Mouse (Mus musculus) kidney, postnatal 0 days (tissue): ENCODE data around the gene Naa40. TPM values are rescaled to one million over a fixed set of nuclear protein-coding genes. Genes with fewer than 3 reads are reported as not detected.

ENCODE experiments used
- ATAC-seq: fragments of 200-750 bp; cut with Nextera tagmentation; replicated peaks from 2 replicates; pipeline ENCODE4 v1.8.0; 2017; ENCODE audit warnings: low read depth, moderate number of reproducible peaks, moderate TSS enrichment, moderate library complexity; ENCODE audit not compliant: low FRiP score
- DNase-seq: peaks from one replicate; pipeline ENCODE4 v3.0.0-alpha.2; 2016; ENCODE audit warnings: low spot score
- H3K27ac ChIP-seq: fragments of 300-500 bp; sonication (generic); 2 replicates; pipeline ENCODE4 v1.5.1; 2014; ENCODE audit warnings: mild to moderate bottlenecking
- H3K27me3 ChIP-seq: fragments of 300-500 bp; sonication (generic); 2 replicates; pipeline ENCODE4 v1.6.1; 2014; ENCODE audit warnings: low read length, mixed read lengths; ENCODE audit not compliant: insufficient read depth
- H3K36me3 ChIP-seq: fragments of 300-500 bp; sonication (generic); 2 replicates; pipeline ENCODE4 v1.6.1; 2014; ENCODE audit warnings: low read length, mixed read lengths; ENCODE audit not compliant: insufficient read depth
- H3K4me1 ChIP-seq: fragments of 300-500 bp; sonication (generic); replicated peaks from 2 replicates; pipeline ENCODE4 v1.6.1; 2014; ENCODE audit warnings: antibody characterized with exemption, low read length, mixed read lengths; ENCODE audit not compliant: insufficient read depth
- H3K4me2 ChIP-seq: fragments of 300-500 bp; sonication (generic); 2 replicates; pipeline ENCODE4 v1.6.1; 2014; ENCODE audit warnings: mild to moderate bottlenecking, low read length, moderate library complexity, mixed read lengths
- H3K4me3 ChIP-seq: fragments of 300-500 bp; sonication (generic); replicated peaks from 2 replicates; pipeline ENCODE4 v1.5.1; 2014; ENCODE audit warnings: low read depth, low read length
- H3K9ac ChIP-seq: fragments of 300-500 bp; sonication (generic); 2 replicates; pipeline ENCODE4 v1.6.1; 2014; ENCODE audit warnings: low read depth, low read length
- H3K9me3 ChIP-seq: fragments of 300-500 bp; sonication (generic); replicated peaks from 2 replicates; pipeline ENCODE4 v1.6.1; 2016; ENCODE audit warnings: low read length, inconsistent platforms, mixed read lengths
- CTCF ChIP-seq: IDR thresholded peaks from 2 replicates; pipeline ENCODE4 v1.5.1; 2016; ENCODE audit warnings: antibody characterized with exemption, low read depth, mild to moderate bottlenecking, moderate library complexity
- WGBS: fragments of 180-500 bp; shearing (Covaris S2); extraction: QIAGEN DNeasy Blood & Tissue Kit; methylation state at CpG from one replicate; pipeline ENCODE4 v1.1.7; 2014; 5-methylcytosine and 5-hydroxymethylcytosine counted together
- polyA plus RNA-seq: library from polyadenylated mRNA; unstranded; fragments of >200 nt; fragmentation: Nextera tagmentation; extraction: Ambion mirVana; gene quantifications from 2 replicates; pipeline ENCODE4 v1.2.1, GENCODE M21; 2015

The Naa40 gene
- polyA plus RNA-seq, 1 experiment from 2014 or later: 47.3 TPM

DNA sequence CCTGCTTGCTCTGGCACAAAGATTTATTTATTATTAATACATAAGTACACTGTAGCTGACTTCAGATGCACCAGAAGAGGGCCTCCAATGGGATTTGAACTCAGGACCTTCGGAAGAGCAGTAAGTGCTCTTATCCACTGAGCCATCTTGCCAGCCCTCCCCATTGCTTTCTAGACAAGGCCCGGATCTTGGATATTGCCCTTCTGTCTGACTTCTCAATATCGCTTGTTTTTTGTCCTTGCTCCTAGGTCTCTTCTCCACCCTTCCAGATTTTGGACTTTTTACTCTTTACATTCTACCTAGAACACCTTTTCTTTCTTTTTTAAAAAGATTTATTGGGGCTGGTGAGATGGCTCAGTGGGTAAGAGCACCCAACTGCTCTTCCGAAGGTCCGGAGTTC is 22.2 kb downstream of the Naa40 start:
- Histone ChIP-seq H3K9me3 (no peaks in the 10 kb centered on the region), H3K4me1 (peaks cover 20% of the 10 kb centered on the region; the same call in 1 of the 2 replicates), H3K27me3 (no peaks in the 10 kb centered on the region), H3K36me3 (peaks cover 14% of the 10 kb centered on the region), H3K4me3 (no peak overlapping the region), H3K9ac (no peak overlapping the region), H3K4me2 (no peak overlapping the region), H3K27ac (no peak overlapping the region)
- DNase-seq: no peak
- TF ChIP-seq CTCF: no peak
- ATAC-seq: no peak
- 91% methylated on average over 5 of the region's 5 CpGs for WGBS

DNA sequence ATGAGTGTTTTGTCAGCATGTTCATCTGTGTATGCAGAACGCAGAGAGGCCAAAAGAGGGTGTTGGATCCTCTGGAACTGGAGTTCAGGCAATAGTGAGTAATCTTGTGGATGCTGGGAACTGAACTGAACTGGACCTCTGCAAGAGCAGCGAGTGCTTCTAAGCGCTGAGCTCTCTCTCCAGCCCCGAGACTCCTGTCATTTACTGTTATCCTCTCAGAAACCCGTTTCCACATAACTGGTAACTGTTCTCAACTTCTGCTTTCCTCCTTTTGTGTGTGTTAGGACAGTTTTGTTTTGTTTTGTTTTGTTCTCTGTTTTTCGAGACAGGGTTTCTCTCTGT is 23.1 kb downstream of the Naa40 start:
- no peaks in the 10 kb centered on the region for H3K27me3 ChIP-seq

DNA sequence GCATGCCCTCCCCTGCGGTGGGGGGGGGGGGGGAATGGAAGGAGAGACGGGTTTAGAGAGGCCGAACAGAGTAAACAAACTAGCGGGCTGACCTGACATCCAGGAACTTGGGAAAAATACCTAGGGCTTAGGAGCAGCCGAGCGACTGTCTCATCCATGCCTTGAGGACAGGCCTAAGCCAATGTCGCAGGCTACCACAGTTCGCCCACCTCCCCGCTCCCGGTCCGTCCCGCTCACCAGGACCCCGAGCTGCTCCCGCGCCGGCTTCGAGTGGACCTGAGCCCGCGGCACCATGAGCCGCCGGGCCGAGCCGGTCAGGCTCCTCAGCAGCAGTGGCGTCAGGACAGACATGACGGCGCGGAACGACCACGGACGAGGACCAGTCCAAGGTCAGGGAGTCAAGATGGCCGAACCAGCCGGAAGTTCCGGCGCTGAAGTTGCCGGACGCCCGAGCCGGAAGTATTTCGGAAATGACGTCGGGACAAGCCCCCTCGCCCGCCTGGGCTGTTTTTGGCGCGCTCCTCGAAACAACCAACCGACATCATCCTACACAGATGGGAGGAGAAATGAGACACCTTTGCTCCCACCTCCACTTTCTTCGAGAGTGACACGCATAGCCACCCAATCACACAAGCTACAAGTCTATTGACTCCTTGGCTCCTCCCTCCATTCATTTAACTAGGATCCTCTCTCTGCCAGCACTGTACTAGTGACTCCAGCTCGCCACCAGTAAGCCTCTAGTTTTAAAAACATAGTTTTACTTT is 23.6 kb downstream of the Naa40 start, which contains the start of gene Cox8a:
Gene Cox8a, minus strand, starts transcription at position 455 of the 764 bp plus-strand sequence.
- H3K36me3 ChIP-seq: peaks cover 14% of the 10 kb centered on the region
- WGBS: under 1% methylated on average over 50 of the region's 50 CpGs
- DNase-seq: peak; percentile 99
- peak; percentile 96 for ATAC-seq
- H3K27ac ChIP-seq: peak within 1 kb of the TSS; percentile 91
- no peaks in the 10 kb centered on the region for H3K9me3 ChIP-seq
- peak within 1 kb of the TSS; percentile 81 for H3K4me3 ChIP-seq
- H3K27me3 ChIP-seq: no peaks in the 10 kb centered on the region
- TF ChIP-seq CTCF: no peak; the same call in 1 of the 2 replicates
- H3K4me2 ChIP-seq: peak within 1 kb of the TSS; percentile 70
- peak within 1 kb of the TSS; percentile 87 for H3K9ac ChIP-seq
- peaks cover 20% of the 10 kb centered on the region; the same call in 1 of the 2 replicates for H3K4me1 ChIP-seq

More for the DNA sequence above, 23.1 kb downstream of the Naa40 start:
- H3K4me1 ChIP-seq: peaks cover 20% of the 10 kb centered on the region; the same call in 1 of the 2 replicates
- DNase-seq (no peak), ATAC-seq (peak; percentile 11)
- no peak overlapping the region for H3K9ac ChIP-seq
- WGBS: 10% methylated on average over 6 of the region's 6 CpGs
- H3K4me3 ChIP-seq: peak overlapping the region; percentile 81; the same call in 1 of the 2 replicates
- no peaks in the 10 kb centered on the region for H3K9me3 ChIP-seq
- H3K27ac ChIP-seq: no peak overlapping the region
- peak overlapping the region; percentile 34 for H3K4me2 ChIP-seq
- H3K36me3 ChIP-seq: peaks cover 14% of the 10 kb centered on the region
- TF ChIP-seq CTCF: no peak

DNA sequence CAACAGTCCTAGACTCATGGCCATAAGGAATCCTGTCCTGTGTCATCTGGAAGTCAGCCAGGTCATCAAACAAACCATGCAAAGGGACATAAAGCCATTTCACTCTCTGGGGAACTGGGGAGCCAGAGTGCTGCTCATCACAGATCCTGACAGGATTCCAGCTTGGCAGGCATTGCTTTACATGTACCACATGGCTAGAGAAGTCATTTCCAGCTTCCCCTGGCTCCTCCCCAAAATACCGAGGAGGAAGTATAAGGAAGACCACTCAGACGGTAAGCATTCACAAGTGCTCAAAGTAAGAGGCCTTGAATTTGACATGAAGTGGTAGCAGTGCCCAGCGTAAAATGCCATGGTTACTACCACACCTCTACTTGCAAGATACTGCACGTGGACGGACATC is 26.5 kb downstream of the Naa40 start:
- ATAC-seq: no peak
- H3K27ac ChIP-seq: no peak overlapping the region
- no peaks in the 10 kb centered on the region for H3K9me3 ChIP-seq
- H3K27me3 ChIP-seq: no peaks in the 10 kb centered on the region
- no peak overlapping the region for H3K4me2 ChIP-seq
- no peak overlapping the region for H3K4me3 ChIP-seq
- DNase-seq: peak; percentile 41
- peaks cover 14% of the 10 kb centered on the region for H3K36me3 ChIP-seq
- 72% methylated on average over 5 of the region's 5 CpGs for WGBS
- no peak overlapping the region for H3K9ac ChIP-seq
- peaks cover 20% of the 10 kb centered on the region; the same call in 1 of the 2 replicates for H3K4me1 ChIP-seq
- no peak for TF ChIP-seq CTCF

DNA sequence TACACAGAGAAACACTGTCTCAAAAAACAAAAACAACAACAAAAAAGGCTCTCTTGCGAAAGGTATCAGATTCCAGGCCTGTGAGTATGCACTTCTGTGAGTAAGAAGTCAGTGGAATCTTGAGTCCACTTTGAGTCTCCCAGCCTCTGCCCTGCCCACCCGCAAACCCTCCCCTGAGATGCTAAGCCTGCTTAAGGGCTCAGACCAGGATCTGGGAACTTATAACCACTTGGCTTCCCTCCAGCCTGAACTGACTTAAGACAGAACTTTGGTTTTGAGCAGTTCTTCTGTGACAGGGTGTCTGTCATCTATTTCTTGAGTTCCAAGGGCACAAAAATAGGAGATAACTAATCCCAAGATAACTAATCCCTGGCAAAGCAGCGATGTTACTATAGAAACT is 28.0 kb downstream of the Naa40 start:
- TF ChIP-seq CTCF: no peak
- Histone ChIP-seq H3K4me1 (peaks cover 20% of the 10 kb centered on the region; the same call in 1 of the 2 replicates), H3K9ac (no peak overlapping the region), H3K9me3 (no peaks in the 10 kb centered on the region), H3K4me2 (no peak overlapping the region), H3K27me3 (no peaks in the 10 kb centered on the region), H3K27ac (no peak overlapping the region), H3K36me3 (peaks cover 14% of the 10 kb centered on the region), H3K4me3 (no peak overlapping the region)
- no peak for DNase-seq
- no peak for ATAC-seq
- WGBS: 92% methylated on average over 3 of the region's 3 CpGs

DNA sequence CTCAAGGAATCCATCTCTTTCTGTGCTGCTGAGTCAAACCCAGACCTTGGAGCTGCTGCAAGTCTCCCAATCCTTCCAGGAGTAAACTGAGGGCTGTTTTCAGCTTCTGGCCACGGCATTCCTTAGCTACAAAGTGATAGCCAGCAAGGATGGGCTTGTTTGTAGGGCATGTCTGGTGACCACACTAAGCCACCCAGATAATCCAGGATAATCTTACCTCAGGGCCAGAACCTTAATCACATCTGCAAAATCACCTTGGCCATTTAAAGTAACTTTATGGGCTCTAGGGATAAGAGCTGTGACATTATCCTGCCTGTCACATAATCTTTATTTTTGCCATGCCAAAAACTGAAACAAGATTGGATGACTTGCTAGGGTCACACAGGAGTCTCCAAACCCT is 28.8 kb downstream of the Naa40 start:
- H3K9me3 ChIP-seq: no peaks in the 10 kb centered on the region
- no peak overlapping the region for H3K4me3 ChIP-seq
- H3K4me1 ChIP-seq: peaks cover 20% of the 10 kb centered on the region; the same call in 1 of the 2 replicates
- H3K4me2 ChIP-seq: no peak overlapping the region
- DNase-seq: no peak
- H3K9ac ChIP-seq: no peak overlapping the region
- no peak for ATAC-seq
- no peak overlapping the region for H3K27ac ChIP-seq
- no peaks in the 10 kb centered on the region for H3K27me3 ChIP-seq
- TF ChIP-seq CTCF: no peak
- peaks cover 14% of the 10 kb centered on the region for H3K36me3 ChIP-seq
- WGBS: 74% methylated on average over 1 of the region's 1 CpGs
